Mouse (Mus musculus): Measurements from ENCODE around the gene Cp.

- TF ChIP-seq CTCF (IDR thresholded peaks at IDR 0.05; ENCODE audit: control insufficient read depth, insufficient read depth, insufficient replicate concordance, low read depth, low read length), result no peak
- no peak for TF ChIP-seq POLR2A (IDR thresholded peaks at IDR 0.05; ENCODE audit: control insufficient read depth, low read depth, low read length)
Observed at GRCm38 (mm10) chr3:20018076-20018475, 61.2 kb downstream of the Cp start.
